Mouse (Mus musculus): Measurements from ENCODE around the gene Hirip3. TPM values are rescaled to one million over a fixed set of nuclear protein-coding genes. Genes with fewer than 3 reads are reported as not detected.
"Not testable (repeated sequence)": the region's sequence is repeated elsewhere in the genome, so short reads cannot be mapped to it uniquely, and the experiment has no call there.

Hirip3 gene
- polyA plus RNA-seq, 1 experiment from 2014 or later = 24.4 TPM

DNA sequence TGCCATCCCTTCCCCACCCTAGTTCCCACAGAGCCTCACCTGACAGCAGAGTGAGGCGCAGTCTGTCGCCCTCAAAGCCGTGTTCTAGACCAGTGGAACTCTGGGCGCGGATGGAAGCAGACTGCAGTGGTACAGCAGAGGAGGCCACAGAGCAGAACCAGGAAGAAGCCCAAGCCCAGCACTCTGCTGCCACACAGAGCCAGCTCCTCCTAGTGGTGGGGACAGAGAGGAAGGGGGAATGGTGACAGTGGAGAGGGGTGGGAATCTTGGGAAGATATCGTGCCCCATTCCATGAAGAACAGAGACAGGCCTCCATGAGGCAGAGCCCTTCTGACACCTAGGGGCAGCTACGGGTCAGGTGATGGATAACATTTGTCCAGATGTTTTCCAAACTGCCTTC is 27.1 kb downstream of the Hirip3 start:
- no peaks in the 10 kb centered on the region for H3K27me3 ChIP-seq (ENCODE audit: control insufficient read depth, insufficient read depth, low read length)
- H3K36me3 ChIP-seq (ENCODE audit: control insufficient read depth, insufficient read depth, low read length) = no peaks in the 10 kb centered on the region
- no peak overlapping the region for H3K9ac ChIP-seq (ENCODE audit: low read length)
- no peaks in the 10 kb centered on the region for H3K4me1 ChIP-seq (ENCODE audit: control insufficient read depth, insufficient read depth, low read length)
- no peak overlapping the region for H3K4me3 ChIP-seq (replicated peaks; ENCODE audit: low read length)
- ATAC-seq (ENCODE audit: insufficient read depth, low FRiP score) = no peak
- no peak overlapping the region for H3K27ac ChIP-seq (ENCODE audit: low read length)
- H3K4me2 ChIP-seq (ENCODE audit: low read depth, low read length) = no peak overlapping the region
- no peaks in the 10 kb centered on the region for H3K9me3 ChIP-seq (replicated peaks; ENCODE audit: control insufficient read depth, low read length)
- 42% methylated on average over 7 of the region's 7 CpGs for WGBS

DNA sequence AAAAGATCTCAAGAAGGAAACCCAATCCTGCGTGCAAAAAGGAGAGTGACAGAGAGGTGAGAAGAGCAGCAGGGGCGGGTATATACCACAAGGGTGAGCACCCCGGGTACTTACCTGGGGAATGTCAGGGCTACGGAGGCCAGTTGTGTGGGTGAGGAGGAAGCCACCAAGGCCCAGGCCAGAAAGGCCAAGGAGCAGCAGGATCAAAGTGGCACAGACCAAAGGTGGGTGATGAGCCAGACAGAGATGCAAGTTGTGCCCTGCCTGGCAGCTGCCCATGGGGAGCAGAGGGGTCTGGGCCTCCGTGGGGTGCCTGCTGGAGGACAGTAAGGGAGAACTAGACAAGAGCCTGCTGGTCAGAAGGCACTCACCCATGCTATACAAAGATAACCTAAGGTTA is 35.1 kb downstream of the Hirip3 start:
- Histone ChIP-seq H3K9ac (ENCODE audit: low read length) (no peak overlapping the region), H3K4me3 (replicated peaks; ENCODE audit: low read length) (no peak overlapping the region; the same call in 1 of the 2 replicates), H3K27me3 (ENCODE audit: control insufficient read depth, insufficient read depth, low read length) (no peaks in the 10 kb centered on the region), H3K9me3 (replicated peaks; ENCODE audit: control insufficient read depth, low read length) (no peaks in the 10 kb centered on the region), H3K4me2 (ENCODE audit: low read depth, low read length) (peak overlapping the region; percentile 82), H3K27ac (ENCODE audit: low read length) (peak overlapping the region; percentile 34), H3K36me3 (ENCODE audit: control insufficient read depth, insufficient read depth, low read length) (no peaks in the 10 kb centered on the region), H3K4me1 (ENCODE audit: control insufficient read depth, insufficient read depth, low read length) (peaks cover 15% of the 10 kb centered on the region)
- 80% methylated on average over 5 of the region's 5 CpGs for WGBS
- ATAC-seq (ENCODE audit: insufficient read depth, low FRiP score) = no peak

DNA sequence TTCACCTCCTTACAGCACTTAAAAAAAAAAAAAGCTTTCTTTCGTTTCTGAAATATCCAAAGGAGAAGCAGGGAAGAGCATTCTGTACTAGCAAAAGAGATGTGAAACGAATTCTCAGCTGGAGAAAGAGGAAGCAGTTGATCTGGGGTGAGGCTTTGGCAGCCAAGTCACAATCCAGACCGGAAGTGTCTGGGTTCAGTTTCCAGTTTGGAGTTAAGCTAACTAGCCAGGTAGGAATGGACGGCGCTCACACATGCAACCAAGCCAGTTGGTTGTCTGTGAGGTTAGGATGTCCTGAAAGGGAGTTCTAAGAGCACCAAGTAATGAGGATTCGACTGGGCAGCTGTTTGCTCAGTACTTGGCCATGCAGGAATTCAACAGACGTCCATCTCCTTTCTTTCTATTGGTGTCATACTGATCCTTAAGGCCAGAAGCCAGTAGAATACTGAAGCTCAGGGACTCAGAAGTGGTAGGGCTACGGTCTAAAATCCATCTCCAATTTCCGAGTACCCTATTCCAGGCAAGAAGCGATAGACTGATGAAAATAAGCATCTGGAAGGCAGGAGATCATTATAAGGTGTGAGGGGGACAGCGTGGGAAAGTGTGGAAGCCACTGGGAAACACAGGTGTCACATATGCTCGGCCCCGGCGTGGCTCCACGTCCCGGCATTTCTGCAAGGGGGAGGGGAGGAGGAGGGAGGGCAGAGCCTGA is 35.8 kb downstream of the Hirip3 start:
- H3K4me2 ChIP-seq (ENCODE audit: low read depth, low read length) = peak overlapping the region; percentile 82
- H3K27me3 ChIP-seq (ENCODE audit: control insufficient read depth, insufficient read depth, low read length) = no peaks in the 10 kb centered on the region

DNA sequence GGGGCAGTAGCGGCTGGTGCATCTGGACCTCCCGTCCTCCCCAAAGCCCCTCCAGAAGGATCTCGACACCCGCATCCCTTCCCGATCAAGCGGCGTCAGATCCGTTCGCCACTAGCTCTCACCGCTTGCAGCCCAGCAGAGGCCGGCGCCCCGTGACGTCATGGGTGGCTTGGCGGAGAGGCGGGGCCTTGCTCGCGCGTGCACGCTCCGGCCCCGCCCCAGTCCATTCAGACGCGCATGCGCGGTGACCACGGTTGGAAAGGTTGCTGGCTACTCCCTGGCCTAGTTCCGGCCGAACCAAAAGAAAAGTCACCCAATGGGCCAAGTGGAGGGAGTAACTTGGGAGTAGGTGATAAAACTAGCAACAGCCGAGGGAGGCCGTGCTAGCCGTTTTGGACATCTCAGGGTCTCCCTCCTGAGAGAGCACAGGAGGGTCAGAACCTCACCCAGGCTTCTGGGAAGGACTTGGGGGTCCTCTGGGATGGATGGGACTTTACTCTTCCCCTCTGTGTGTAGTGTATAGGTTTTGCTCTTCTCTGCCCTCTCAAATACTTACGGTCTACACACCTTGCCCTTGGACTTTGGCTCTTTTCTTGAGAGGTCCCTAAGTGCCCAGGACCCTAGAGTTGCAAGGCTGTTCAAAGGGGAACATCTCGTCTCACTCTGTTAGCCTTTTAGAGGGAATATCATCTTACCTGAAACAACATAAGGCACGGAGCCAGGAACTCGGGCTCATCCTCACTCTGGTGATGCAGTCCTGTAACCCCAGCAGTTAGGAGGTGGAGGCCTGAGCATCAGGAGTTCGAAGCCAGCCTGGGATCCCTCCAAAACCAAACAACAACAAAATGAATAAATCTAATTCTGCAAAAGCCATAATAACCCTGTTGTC is 36.6 kb downstream of the Hirip3 start:
- peak overlapping the region; percentile 86 for H3K9ac ChIP-seq (ENCODE audit: low read length)
- WGBS = 11% methylated on average over 37 of the region's 37 CpGs
- ATAC-seq (ENCODE audit: insufficient read depth, low FRiP score) = peak; percentile 98
- H3K36me3 ChIP-seq (ENCODE audit: control insufficient read depth, insufficient read depth, low read length) = no peaks in the 10 kb centered on the region
- H3K4me1 ChIP-seq (ENCODE audit: control insufficient read depth, insufficient read depth, low read length) = peaks cover 15% of the 10 kb centered on the region
- peak overlapping the region; percentile 78 for H3K27ac ChIP-seq (ENCODE audit: low read length)
- H3K9me3 ChIP-seq (replicated peaks; ENCODE audit: control insufficient read depth, low read length) = no peaks in the 10 kb centered on the region
- H3K4me3 ChIP-seq (replicated peaks; ENCODE audit: low read length) = peak overlapping the region; percentile 69
- H3K27me3 ChIP-seq (ENCODE audit: control insufficient read depth, insufficient read depth, low read length) = no peaks in the 10 kb centered on the region
- H3K4me2 ChIP-seq (ENCODE audit: low read depth, low read length) = peak overlapping the region; percentile 82

More for the DNA sequence above, 35.8 kb downstream of the Hirip3 start:
- H3K36me3 ChIP-seq (ENCODE audit: control insufficient read depth, insufficient read depth, low read length) = no peaks in the 10 kb centered on the region
- peak overlapping the region; percentile 69 for H3K4me3 ChIP-seq (replicated peaks; ENCODE audit: low read length)
- H3K9ac ChIP-seq (ENCODE audit: low read length) = peak overlapping the region; percentile 86
- H3K4me1 ChIP-seq (ENCODE audit: control insufficient read depth, insufficient read depth, low read length) = peaks cover 15% of the 10 kb centered on the region
- no peaks in the 10 kb centered on the region for H3K9me3 ChIP-seq (replicated peaks; ENCODE audit: control insufficient read depth, low read length)
- WGBS = 17% methylated on average over 16 of the region's 16 CpGs
- ATAC-seq (ENCODE audit: insufficient read depth, low FRiP score) = no peak
- H3K27ac ChIP-seq (ENCODE audit: low read length) = peak overlapping the region; percentile 78

DNA sequence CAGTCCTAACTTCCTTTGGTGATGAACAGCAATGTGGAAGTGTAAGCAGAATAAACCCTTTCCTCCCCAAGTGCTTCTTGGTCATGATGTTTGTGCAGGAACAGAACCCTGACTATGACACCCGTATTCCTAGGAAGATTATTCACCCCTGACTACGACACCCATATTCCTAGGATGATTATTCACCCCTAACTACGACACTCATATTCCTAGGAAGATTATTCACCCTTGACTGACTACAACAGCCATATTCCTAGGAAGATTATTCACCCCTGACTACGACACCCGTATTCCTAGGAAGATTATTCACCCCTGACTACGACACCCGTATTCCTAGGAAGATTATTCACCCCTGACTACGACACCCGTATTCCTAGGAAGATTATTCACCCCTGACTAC is 38.0 kb downstream of the Hirip3 start:
- WGBS = 95% methylated on average over 7 of the region's 9 CpGs
- H3K27ac ChIP-seq (ENCODE audit: low read length); ATAC-seq (ENCODE audit: insufficient read depth, low FRiP score); H3K9me3 ChIP-seq (replicated peaks; ENCODE audit: control insufficient read depth, low read length); H3K9ac ChIP-seq (ENCODE audit: low read length); H3K36me3 ChIP-seq (ENCODE audit: control insufficient read depth, insufficient read depth, low read length); H3K27me3 ChIP-seq (ENCODE audit: control insufficient read depth, insufficient read depth, low read length); H3K4me2 ChIP-seq (ENCODE audit: low read depth, low read length); H3K4me3 ChIP-seq (replicated peaks; ENCODE audit: low read length): not testable (repeated sequence)
- H3K4me1 ChIP-seq (ENCODE audit: control insufficient read depth, insufficient read depth, low read length) = peaks cover 15% of the 10 kb centered on the region

DNA sequence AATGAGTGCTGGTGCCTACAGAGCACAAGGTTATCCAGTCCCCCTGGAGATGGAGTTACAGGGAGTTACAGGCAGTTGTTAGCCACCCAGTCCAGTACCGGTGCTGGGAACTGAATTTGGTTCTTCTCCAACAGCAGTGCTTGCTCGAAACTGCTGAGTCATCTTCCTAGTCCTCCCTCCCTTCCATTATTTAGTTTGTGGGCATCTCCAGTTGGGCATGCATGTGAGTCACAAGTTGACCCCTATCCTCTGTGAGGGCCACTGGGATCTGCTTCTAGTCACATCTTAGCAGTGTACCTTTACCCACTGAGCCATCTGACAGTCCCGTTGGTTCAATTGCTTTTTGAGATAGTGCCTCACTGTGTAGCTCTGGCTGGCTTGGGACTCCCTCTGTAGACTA is 43.8 kb downstream of the Hirip3 start:
- 66% methylated on average over 3 of the region's 3 CpGs for WGBS
- H3K9me3 ChIP-seq (replicated peaks; ENCODE audit: control insufficient read depth, low read length) = no peaks in the 10 kb centered on the region
- H3K27ac ChIP-seq (ENCODE audit: low read length) = no peak overlapping the region
- no peak overlapping the region for H3K4me2 ChIP-seq (ENCODE audit: low read depth, low read length)
- no peak overlapping the region for H3K9ac ChIP-seq (ENCODE audit: low read length)
- no peaks in the 10 kb centered on the region for H3K4me1 ChIP-seq (ENCODE audit: control insufficient read depth, insufficient read depth, low read length)
- no peak for ATAC-seq (ENCODE audit: insufficient read depth, low FRiP score)
- no peak overlapping the region for H3K4me3 ChIP-seq (replicated peaks; ENCODE audit: low read length)
- H3K36me3 ChIP-seq (ENCODE audit: control insufficient read depth, insufficient read depth, low read length) = no peaks in the 10 kb centered on the region
- H3K27me3 ChIP-seq (ENCODE audit: control insufficient read depth, insufficient read depth, low read length) = no peaks in the 10 kb centered on the region

DNA sequence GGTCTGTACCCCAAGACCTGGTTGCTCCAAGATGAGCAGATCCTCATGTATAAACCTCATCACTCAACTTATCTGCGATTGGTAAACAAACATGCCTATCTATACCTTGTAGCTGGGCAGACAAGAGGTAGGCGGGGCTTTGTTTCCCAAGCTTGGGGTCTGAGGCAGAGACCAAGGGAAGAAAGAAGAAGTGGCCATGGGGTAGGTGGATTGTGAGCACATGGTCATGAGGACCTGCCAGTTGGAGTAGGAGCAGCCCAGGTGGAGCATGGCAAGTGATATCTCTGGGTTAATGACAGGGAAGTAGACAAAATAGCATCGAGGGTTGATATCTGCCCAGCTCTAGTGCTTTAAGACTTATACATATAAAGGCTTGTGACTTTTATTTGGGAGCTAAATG is 53.1 kb downstream of the Hirip3 start:
- Histone ChIP-seq H3K4me2 (ENCODE audit: low read depth, low read length) (no peak overlapping the region), H3K4me3 (replicated peaks; ENCODE audit: low read length) (no peak overlapping the region), H3K9me3 (replicated peaks; ENCODE audit: control insufficient read depth, low read length) (no peaks in the 10 kb centered on the region), H3K9ac (ENCODE audit: low read length) (no peak overlapping the region), H3K27me3 (ENCODE audit: control insufficient read depth, insufficient read depth, low read length) (no peaks in the 10 kb centered on the region), H3K36me3 (ENCODE audit: control insufficient read depth, insufficient read depth, low read length) (no peaks in the 10 kb centered on the region), H3K27ac (ENCODE audit: low read length) (no peak overlapping the region), H3K4me1 (ENCODE audit: control insufficient read depth, insufficient read depth, low read length) (no peaks in the 10 kb centered on the region)
- no peak for ATAC-seq (ENCODE audit: insufficient read depth, low FRiP score)
- WGBS = 72% methylated on average over 3 of the region's 3 CpGs
